Mouse (Mus musculus) embryonic facial prominence, embryonic 11.5 days (tissue): ENCODE results near the gene Cramp1l. TPM values are rescaled to one million over a fixed set of nuclear protein-coding genes. Genes with fewer than 3 reads are reported as not detected.

Source experiments
- ATAC-seq: fragments of 200-750 bp; cut with Nextera tagmentation; replicated peaks from 2 replicates; pipeline ENCODE4 v1.8.0; 2017; ENCODE audit warnings: low read depth; ENCODE audit not compliant: insufficient number of reproducible peaks, low FRiP score, low TSS enrichment
- DNase-seq: peaks from one replicate; pipeline ENCODE4 v3.0.0-alpha.2; 2015; ENCODE audit warnings: low spot score
- H3K27ac ChIP-seq: fragments of 300-500 bp; sonication (generic); replicated peaks from 2 replicates; pipeline ENCODE4 v1.5.1; 2014; ENCODE audit warnings: mild to moderate bottlenecking, low read depth, low read length, control low read depth
- H3K27me3 ChIP-seq: fragments of 300-500 bp; sonication (generic); 2 replicates; pipeline ENCODE4 v1.6.1; 2014; ENCODE audit warnings: mild to moderate bottlenecking, low read length, moderate library complexity, mixed read lengths; ENCODE audit not compliant: control insufficient read depth, insufficient read depth
- H3K36me3 ChIP-seq: fragments of 300-500 bp; sonication (generic); replicated peaks from 2 replicates; pipeline ENCODE4 v1.6.1; 2014; ENCODE audit warnings: low read depth, mild to moderate bottlenecking, low read length, moderate library complexity, mixed read lengths; ENCODE audit not compliant: control insufficient read depth, insufficient read depth
- H3K4me1 ChIP-seq: fragments of 300-500 bp; sonication (generic); 2 replicates; pipeline ENCODE4 v1.6.1; 2014; ENCODE audit warnings: low read length, mixed read lengths; ENCODE audit not compliant: control insufficient read depth, insufficient read depth
- H3K4me2 ChIP-seq: fragments of 300-500 bp; sonication (generic); 2 replicates; pipeline ENCODE4 v1.6.1; 2014; ENCODE audit warnings: low read depth, mild to moderate bottlenecking, control low read depth, low read length, moderate library complexity
- H3K4me3 ChIP-seq: fragments of 300-500 bp; sonication (generic); 2 replicates; pipeline ENCODE4 v1.5.1; 2014; ENCODE audit warnings: low read depth, low read length, control low read depth
- H3K9ac ChIP-seq: fragments of 300-500 bp; sonication (generic); replicated peaks from 2 replicates; pipeline ENCODE4 v1.6.1; 2014; ENCODE audit warnings: mild to moderate bottlenecking, control low read depth, low read length
- H3K9me3 ChIP-seq: fragments of 300-500 bp; sonication (generic); replicated peaks from 2 replicates; pipeline ENCODE4 v1.6.1; 2016; ENCODE audit warnings: mild to moderate bottlenecking, low read length, inconsistent platforms, mixed read lengths; ENCODE audit not compliant: control insufficient read depth
- WGBS: fragments of 180-500 bp; shearing (Covaris S2); extraction: QIAGEN DNeasy Blood & Tissue Kit; methylation state at CpG from one replicate; pipeline ENCODE4 v1.1.7; 2014; 5-methylcytosine and 5-hydroxymethylcytosine counted together
- polyA plus RNA-seq: library from polyadenylated mRNA; unstranded; fragments of >200 nt; fragmentation: Nextera tagmentation; extraction: Ambion mirVana; gene quantifications from 2 replicates; pipeline ENCODE4 v1.2.1, GENCODE M21; 2014

Gene Cramp1l
- 9.7 and 10.1 TPM in 2 replicates for polyA plus RNA-seq

DNA sequence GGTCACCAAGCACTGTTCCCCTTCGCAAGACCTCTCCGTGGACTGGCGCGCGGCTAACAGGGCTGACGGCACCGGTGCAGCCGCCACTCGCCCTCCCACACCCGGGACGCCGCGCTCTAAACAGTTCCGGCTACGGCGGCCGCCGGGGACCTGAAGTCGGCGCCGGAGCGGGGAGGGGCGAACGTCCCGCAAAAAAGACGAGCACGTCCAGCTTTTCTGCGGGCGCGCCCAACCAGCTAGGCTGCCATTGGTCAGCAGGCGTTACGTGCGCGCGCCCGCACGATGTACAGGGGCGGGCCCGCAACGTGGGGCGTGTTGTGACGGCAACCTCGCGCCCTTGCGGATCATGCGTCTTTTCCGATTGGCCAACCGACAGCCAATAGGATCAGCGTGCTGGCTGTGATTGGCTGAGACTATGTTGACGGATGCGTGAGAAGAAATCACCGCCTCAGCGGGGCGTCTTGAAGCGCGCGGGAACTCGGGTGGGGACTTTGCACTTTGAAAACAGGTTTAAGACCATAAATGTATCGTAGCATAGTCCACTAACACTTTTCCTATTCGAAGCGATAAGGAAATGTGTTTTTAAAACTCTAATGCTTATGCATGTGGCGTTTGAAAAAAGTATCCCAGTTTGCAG, at the start of gene Cramp1l, which contains the start of gene Ift140:
TSS of gene Cramp1l (minus strand) at position 134 of the 637 bp plus-strand sequence.
TSS of gene Ift140 (plus strand) at position 431 of the 637 bp plus-strand sequence.
- H3K4me2 ChIP-seq: peak within 1 kb of the TSS; percentile 85
- H3K27ac ChIP-seq: peak within 1 kb of the TSS; percentile 75
- no peaks in the 10 kb centered on the region for H3K27me3 ChIP-seq
- no peaks in the 10 kb centered on the region for H3K4me1 ChIP-seq
- peak within 1 kb of the TSS; percentile 100 for H3K4me3 ChIP-seq
- no peaks in the 10 kb centered on the region; the same call in none of the 2 replicates for H3K36me3 ChIP-seq
- H3K9ac ChIP-seq: peak within 1 kb of the TSS; percentile 91
- under 1% methylated on average over 62 of the region's 62 CpGs for WGBS
- no peaks in the 10 kb centered on the region for H3K9me3 ChIP-seq
- DNase-seq: peak; percentile 99
- peak; percentile 97 for ATAC-seq

DNA sequence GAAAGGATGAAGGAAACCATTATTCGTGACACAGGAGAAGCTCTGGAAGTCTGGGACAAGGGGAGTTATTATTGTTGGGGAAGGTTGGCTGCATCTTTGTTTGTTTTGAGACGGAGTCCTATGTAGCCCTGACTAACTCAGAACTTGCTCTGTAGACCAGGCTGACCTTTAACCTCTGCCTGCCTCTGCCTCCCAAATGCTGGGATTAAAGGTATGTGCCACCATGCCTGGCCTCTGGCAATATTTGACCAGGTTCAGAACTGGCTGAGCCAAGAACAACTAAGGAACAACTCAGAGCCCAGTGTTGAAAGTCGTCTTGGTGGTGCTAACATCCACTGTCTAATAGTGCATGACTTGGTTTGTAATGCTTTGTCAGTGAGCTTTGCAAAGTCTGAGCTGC, 49.6 kb upstream of the Cramp1l start:
- no peak overlapping the region for H3K27ac ChIP-seq
- H3K27me3 ChIP-seq: no peaks in the 10 kb centered on the region
- ATAC-seq (no peak), DNase-seq (no peak)
- H3K4me1 ChIP-seq: no peaks in the 10 kb centered on the region
- WGBS: 86% methylated on average over 3 of the region's 3 CpGs
- H3K36me3 ChIP-seq: no peaks in the 10 kb centered on the region; the same call in 1 of the 2 replicates
- no peak overlapping the region for H3K9ac ChIP-seq
- H3K9me3 ChIP-seq: no peaks in the 10 kb centered on the region
- no peak overlapping the region for H3K4me3 ChIP-seq
- no peak overlapping the region for H3K4me2 ChIP-seq

DNA sequence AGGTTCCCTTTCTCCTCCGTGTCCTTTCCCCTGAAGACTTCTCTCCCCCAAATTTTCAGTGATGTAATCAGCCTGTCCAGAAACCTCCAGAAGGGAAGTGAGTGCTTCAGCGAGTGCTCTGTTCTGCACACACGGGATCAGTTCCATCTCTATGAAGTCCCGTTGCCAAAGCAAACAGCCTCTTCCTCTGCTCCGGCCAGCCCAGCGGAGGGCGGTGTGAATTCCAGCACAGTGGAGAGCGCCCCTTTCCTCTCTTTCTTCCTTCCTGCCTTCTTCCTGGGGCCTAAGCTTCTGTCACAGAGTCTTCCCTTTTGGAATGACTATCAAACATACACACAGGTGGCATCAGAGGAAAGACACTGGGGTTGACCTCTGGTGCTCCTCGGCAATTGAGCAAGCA, 48.8 kb upstream of the Cramp1l start:
- no peak overlapping the region for H3K4me2 ChIP-seq
- WGBS: 76% methylated on average over 9 of the region's 9 CpGs

DNA sequence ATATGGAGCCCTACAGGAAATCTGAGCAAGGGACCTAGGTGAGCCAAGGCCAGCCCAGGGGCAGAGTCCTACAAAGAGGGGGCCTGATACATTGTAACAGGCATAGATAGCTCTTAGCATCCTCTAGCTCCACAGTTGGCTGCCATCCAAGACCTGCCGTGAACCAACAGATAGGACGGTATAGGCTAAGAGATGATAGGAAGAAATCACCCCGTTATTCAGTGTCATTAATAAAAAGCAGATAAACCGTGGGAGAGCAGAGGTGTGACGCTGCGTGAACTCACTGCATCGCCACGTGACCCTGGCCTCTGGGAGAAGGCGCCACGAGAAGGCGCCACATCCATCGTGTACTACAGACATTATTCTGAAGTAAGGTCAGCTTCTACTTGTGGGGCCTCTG, 48.3 kb upstream of the Cramp1l start:
- DNase-seq: no peak
- 94% methylated on average over 12 of the region's 12 CpGs for WGBS
- H3K9ac ChIP-seq: no peak overlapping the region
- no peaks in the 10 kb centered on the region for H3K4me1 ChIP-seq
- H3K27ac ChIP-seq: no peak overlapping the region
- no peaks in the 10 kb centered on the region for H3K36me3 ChIP-seq
- no peak overlapping the region for H3K4me3 ChIP-seq
- no peaks in the 10 kb centered on the region for H3K27me3 ChIP-seq
- ATAC-seq: no peak
- H3K4me2 ChIP-seq: no peak overlapping the region
- no peaks in the 10 kb centered on the region for H3K9me3 ChIP-seq

More for the DNA sequence above, 48.8 kb upstream of the Cramp1l start:
- H3K4me1 ChIP-seq: no peaks in the 10 kb centered on the region
- H3K36me3 ChIP-seq: no peaks in the 10 kb centered on the region
- no peak overlapping the region for H3K27ac ChIP-seq
- no peak overlapping the region for H3K9ac ChIP-seq
- ATAC-seq (no peak), DNase-seq (no peak)
- no peak overlapping the region for H3K4me3 ChIP-seq
- no peaks in the 10 kb centered on the region for H3K27me3 ChIP-seq
- H3K9me3 ChIP-seq: no peaks in the 10 kb centered on the region

DNA sequence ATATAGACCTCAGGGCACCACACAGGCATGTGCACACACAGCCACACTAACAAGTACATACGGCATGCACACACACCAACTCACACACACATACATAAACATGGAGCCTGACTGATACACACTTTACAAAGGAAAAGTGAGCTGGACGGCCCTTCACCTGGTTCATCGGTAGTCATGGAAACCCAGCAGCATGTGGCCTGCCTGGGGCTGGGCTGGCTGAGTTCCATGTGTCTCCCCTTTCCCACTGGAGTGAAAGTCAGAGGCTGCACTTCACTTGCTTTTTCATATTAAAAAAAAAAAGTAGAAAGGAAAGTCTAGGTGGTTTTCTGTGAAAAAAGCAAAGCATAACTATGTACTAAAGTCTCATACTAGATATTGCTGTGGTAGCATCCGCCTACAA, 47.7 kb upstream of the Cramp1l start:
- WGBS: 77% methylated on average over 4 of the region's 4 CpGs
- no peaks in the 10 kb centered on the region for H3K27me3 ChIP-seq
- H3K9ac ChIP-seq: no peak overlapping the region
- H3K4me2 ChIP-seq: no peak overlapping the region
- no peaks in the 10 kb centered on the region; the same call in 1 of the 2 replicates for H3K36me3 ChIP-seq
- DNase-seq (no peak), ATAC-seq (no peak)
- no peaks in the 10 kb centered on the region for H3K4me1 ChIP-seq
- no peak overlapping the region for H3K27ac ChIP-seq
- H3K9me3 ChIP-seq: no peaks in the 10 kb centered on the region
- H3K4me3 ChIP-seq: no peak overlapping the region

DNA sequence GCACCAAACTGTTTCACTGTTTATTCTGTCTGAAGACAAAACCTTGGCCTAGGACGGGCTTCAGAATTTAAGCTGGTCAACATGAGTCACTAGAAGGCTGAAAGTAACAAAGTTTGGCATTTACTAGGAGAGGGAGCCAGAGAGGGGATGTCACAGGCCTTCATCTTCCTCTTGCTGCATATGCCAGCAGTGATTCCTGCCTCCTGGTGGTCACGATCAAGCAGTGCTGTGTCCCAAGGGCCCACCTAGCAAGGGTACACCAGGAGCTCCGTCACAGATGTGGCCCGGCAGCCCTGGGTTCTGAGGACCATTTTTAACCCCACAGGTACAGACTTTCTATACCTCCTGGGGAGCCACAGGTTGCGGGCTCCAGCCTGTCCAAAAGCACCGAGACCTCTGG, 41.5 kb upstream of the Cramp1l start:
- Histone ChIP-seq H3K4me3 (no peak overlapping the region), H3K36me3 (no peaks in the 10 kb centered on the region; the same call in 1 of the 2 replicates), H3K9me3 (no peaks in the 10 kb centered on the region), H3K4me1 (no peaks in the 10 kb centered on the region), H3K27ac (no peak overlapping the region), H3K9ac (no peak overlapping the region), H3K27me3 (no peaks in the 10 kb centered on the region), H3K4me2 (no peak overlapping the region)
- DNase-seq (no peak), ATAC-seq (no peak)
- WGBS: 84% methylated on average over 6 of the region's 6 CpGs

DNA sequence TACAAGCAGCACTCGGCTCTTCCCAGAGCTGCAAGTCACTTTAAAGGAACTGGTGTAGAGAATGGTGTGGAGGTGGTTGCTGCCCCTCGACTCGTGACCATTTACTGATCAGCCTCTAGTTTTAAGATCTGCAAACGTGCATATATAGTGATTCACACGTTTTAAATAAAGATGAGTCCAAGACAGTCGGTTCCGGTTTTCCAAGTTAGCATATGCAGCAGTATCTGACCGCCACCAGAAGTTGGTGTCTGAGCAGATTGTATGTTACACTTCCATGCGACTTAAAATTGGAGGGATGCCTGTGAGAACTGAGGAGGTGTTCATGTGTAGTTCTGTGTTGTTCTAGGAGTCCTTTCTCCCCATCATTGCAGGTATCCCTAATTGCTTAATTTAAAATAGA, 37.7 kb upstream of the Cramp1l start:
- no peak overlapping the region for H3K9ac ChIP-seq
- H3K27ac ChIP-seq: no peak overlapping the region
- WGBS: 86% methylated on average over 9 of the region's 9 CpGs
- DNase-seq (no peak), ATAC-seq (no peak)
- no peak overlapping the region for H3K4me3 ChIP-seq
- H3K27me3 ChIP-seq: no peaks in the 10 kb centered on the region
- H3K9me3 ChIP-seq: no peaks in the 10 kb centered on the region
- no peaks in the 10 kb centered on the region for H3K4me1 ChIP-seq
- H3K4me2 ChIP-seq: no peak overlapping the region
- H3K36me3 ChIP-seq: no peaks in the 10 kb centered on the region; the same call in none of the 2 replicates

DNA sequence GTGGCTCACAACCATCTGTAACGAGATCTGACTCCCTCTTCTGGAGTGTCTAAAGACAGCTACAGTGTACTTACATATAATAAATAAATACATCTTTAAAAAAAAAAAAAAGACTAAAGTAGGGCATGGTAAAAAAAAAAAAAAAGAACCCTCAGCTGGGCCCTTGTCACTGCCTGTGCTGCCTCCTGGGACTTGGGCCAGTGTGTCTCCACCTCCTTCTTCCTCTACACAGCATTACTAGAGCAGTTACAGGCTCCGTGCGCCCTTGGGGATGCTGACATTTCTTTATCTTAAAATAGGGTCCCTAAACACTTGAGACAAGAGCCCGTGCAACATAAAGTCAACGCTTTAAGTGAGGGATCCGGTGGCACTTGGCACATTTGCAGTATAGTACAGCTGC, 31.6 kb upstream of the Cramp1l start:
- H3K9me3 ChIP-seq: no peaks in the 10 kb centered on the region
- no peak overlapping the region for H3K27ac ChIP-seq
- DNase-seq (no peak), ATAC-seq (no peak)
- H3K9ac ChIP-seq: no peak overlapping the region
- 89% methylated on average over 5 of the region's 6 CpGs for WGBS
- no peaks in the 10 kb centered on the region for H3K4me1 ChIP-seq
- H3K4me2 ChIP-seq: no peak overlapping the region
- H3K4me3 ChIP-seq: no peak overlapping the region
- H3K27me3 ChIP-seq: no peaks in the 10 kb centered on the region
- H3K36me3 ChIP-seq: no peaks in the 10 kb centered on the region; the same call in none of the 2 replicates
